Mouse (Mus musculus) forebrain, embryonic 15.5 days (tissue): ENCODE measurements at regions not wholly inside any gene's neighbourhood (a gene's known extent, or its start where the extent isn't known, plus 50 kb on each side); places are given as distances from the start of the nearest gene placed in this dataset.

Experiments
- ATAC-seq: fragments of 200-750 bp; cut with Nextera tagmentation; replicated peaks from 2 replicates; pipeline ENCODE4 v1.8.0; 2017; ENCODE audit warnings: mild to moderate bottlenecking, moderate TSS enrichment, moderate library complexity
- H3K27ac ChIP-seq: fragments of 300-500 bp; sonication (generic); replicated peaks from 2 replicates; pipeline ENCODE4 v1.5.1; 2015; ENCODE audit warnings: mild to moderate bottlenecking, inconsistent platforms
- H3K27me3 ChIP-seq: fragments of 300-500 bp; sonication (generic); 2 replicates; pipeline ENCODE4 v1.6.1; 2015; ENCODE audit warnings: inconsistent platforms
- H3K36me3 ChIP-seq: fragments of 300-500 bp; sonication (generic); 2 replicates; pipeline ENCODE4 v1.6.1; 2015; ENCODE audit warnings: mild to moderate bottlenecking, inconsistent platforms
- H3K4me1 ChIP-seq: fragments of 300-500 bp; sonication (generic); 2 replicates; pipeline ENCODE4 v1.6.1; 2015; ENCODE audit warnings: inconsistent platforms
- H3K4me2 ChIP-seq: fragments of 300-500 bp; sonication (generic); replicated peaks from 2 replicates; pipeline ENCODE4 v1.6.1; 2015; ENCODE audit warnings: mild to moderate bottlenecking, inconsistent platforms
- H3K4me3 ChIP-seq: fragments of 300-500 bp; sonication (generic); 2 replicates; pipeline ENCODE4 v1.5.1; 2015; ENCODE audit warnings: mild to moderate bottlenecking, inconsistent platforms
- H3K9ac ChIP-seq: fragments of 300-500 bp; sonication (generic); replicated peaks from 2 replicates; pipeline ENCODE4 v1.6.1; 2015; ENCODE audit warnings: mild to moderate bottlenecking, inconsistent platforms
- H3K9me3 ChIP-seq: fragments of 300-500 bp; sonication (generic); 2 replicates; pipeline ENCODE4 v1.6.1; 2016; ENCODE audit warnings: inconsistent platforms
- WGBS: fragments of 180-500 bp; shearing (Covaris S2); methylation state at CpG from one replicate; pipeline ENCODE4 v1.1.7; 2015; ENCODE audit warnings: mixed read lengths; 5-methylcytosine and 5-hydroxymethylcytosine counted together

DNA sequence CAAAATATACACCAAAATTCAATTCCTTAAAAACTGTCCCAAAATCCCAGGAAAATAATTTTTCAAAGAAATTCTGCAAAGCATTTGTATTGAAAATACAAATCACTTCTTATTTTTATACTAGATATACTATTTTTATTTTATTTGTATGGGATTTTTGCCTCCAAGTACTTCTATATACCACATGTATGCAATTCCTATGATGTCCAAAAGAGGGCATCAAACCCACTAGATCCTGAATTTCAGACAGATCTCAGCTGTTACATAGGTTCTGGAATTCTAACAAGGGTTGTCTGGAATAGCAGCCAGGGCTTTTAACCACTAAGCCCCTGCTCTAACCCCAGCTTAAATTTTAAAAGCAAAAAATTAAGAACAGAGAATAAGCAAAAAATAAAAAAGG is 185.2 kb upstream of the Dgkb start:
- Histone ChIP-seq H3K27ac (no peak overlapping the region), H3K4me1 (no peaks in the 10 kb centered on the region), H3K4me2 (no peak overlapping the region), H3K27me3 (no peaks in the 10 kb centered on the region), H3K9me3 (no peaks in the 10 kb centered on the region), H3K9ac (no peak overlapping the region), H3K36me3 (no peaks in the 10 kb centered on the region), H3K4me3 (no peak overlapping the region)
- no peak for ATAC-seq

- no peak overlapping the region for H3K9ac ChIP-seq
- no peaks in the 10 kb centered on the region for H3K9me3 ChIP-seq
- ATAC-seq = no peak
- WGBS = 76% methylated on average over 4 of the region's 4 CpGs
- H3K36me3 ChIP-seq = no peaks in the 10 kb centered on the region
- H3K4me1 ChIP-seq = no peaks in the 10 kb centered on the region
- no peak overlapping the region for H3K27ac ChIP-seq
- H3K27me3 ChIP-seq = no peaks in the 10 kb centered on the region
- H3K4me2 ChIP-seq = no peak overlapping the region
- H3K4me3 ChIP-seq = no peak overlapping the region
These were observed 184.2 kb upstream of the Dgkb start for GRCm38 (mm10) chr12:37633286-37633685.

GRCm38 (mm10) chr12:37646186-37646585 is 171.3 kb upstream of the Dgkb start:
- no peaks in the 10 kb centered on the region for H3K9me3 ChIP-seq
- no peak for ATAC-seq
- H3K36me3 ChIP-seq = no peaks in the 10 kb centered on the region
- H3K27me3 ChIP-seq = no peaks in the 10 kb centered on the region
- WGBS = 72% methylated on average over 3 of the region's 3 CpGs
- H3K4me1 ChIP-seq = no peaks in the 10 kb centered on the region
- H3K4me3 ChIP-seq = no peak overlapping the region
- H3K9ac ChIP-seq = no peak overlapping the region
- no peak overlapping the region for H3K4me2 ChIP-seq
- H3K27ac ChIP-seq = no peak overlapping the region

GRCm38 (mm10) chr12:37653287-37653686 is 164.2 kb upstream of the Dgkb start:
- Histone ChIP-seq H3K4me3 (no peak overlapping the region), H3K27ac (no peak overlapping the region), H3K9ac (no peak overlapping the region), H3K9me3 (no peaks in the 10 kb centered on the region), H3K27me3 (no peaks in the 10 kb centered on the region), H3K36me3 (no peaks in the 10 kb centered on the region), H3K4me1 (no peaks in the 10 kb centered on the region), H3K4me2 (no peak overlapping the region)
- WGBS = 64% methylated on average over 4 of the region's 4 CpGs
- 0 out of 2 replicates have a peak, but pooled peaks have one; percentile 16 for ATAC-seq

DNA sequence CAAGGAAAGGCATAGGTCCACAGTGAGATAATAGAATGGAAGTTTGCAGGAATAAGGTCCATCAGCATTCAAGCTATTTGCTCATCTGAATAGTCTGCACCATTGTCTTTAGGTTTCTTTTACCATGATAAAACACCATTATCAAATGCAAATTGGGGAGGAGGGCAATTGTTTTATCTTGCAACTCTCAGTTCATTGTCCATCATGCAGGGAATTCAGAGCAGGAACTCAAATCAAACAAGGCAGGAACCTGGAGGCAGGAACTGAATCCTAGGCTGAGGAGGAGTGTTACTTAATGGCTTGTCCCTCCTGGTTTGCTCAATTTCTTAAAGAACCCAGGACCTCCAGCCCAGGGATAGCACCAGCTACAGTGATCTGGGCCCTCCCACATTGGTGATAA is 163.3 kb upstream of the Dgkb start:
- Histone ChIP-seq H3K36me3 (no peaks in the 10 kb centered on the region), H3K4me1 (no peaks in the 10 kb centered on the region), H3K27me3 (no peaks in the 10 kb centered on the region), H3K4me2 (no peak overlapping the region), H3K27ac (no peak overlapping the region), H3K9ac (no peak overlapping the region), H3K9me3 (no peaks in the 10 kb centered on the region), H3K4me3 (no peak overlapping the region)
- no peak for ATAC-seq

DNA sequence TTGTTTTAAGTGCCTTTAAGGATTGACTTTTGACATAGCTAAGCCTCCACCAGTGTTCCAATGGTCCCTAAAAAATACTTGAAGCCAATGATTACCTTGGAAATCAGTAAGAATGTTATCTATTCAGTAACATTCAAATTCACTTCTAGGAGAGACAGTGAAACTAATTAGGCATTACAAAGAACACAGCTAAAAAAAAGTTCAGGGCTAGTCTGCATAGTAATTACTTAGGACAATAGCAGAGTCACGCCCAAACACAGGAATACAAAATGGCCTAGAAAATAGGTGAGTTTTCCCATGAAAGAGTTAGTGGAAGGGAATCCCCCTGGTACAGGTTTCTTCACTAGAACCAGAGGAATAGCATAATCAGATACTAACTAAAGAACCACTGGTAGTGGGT is 157.5 kb upstream of the Dgkb start:
- WGBS = 53% methylated on average over 1 of the region's 1 CpGs
- Histone ChIP-seq H3K27ac (no peak overlapping the region), H3K27me3 (no peaks in the 10 kb centered on the region), H3K9ac (no peak overlapping the region), H3K36me3 (no peaks in the 10 kb centered on the region), H3K4me3 (no peak overlapping the region), H3K4me2 (no peak overlapping the region), H3K9me3 (no peaks in the 10 kb centered on the region), H3K4me1 (no peaks in the 10 kb centered on the region)
- no peak for ATAC-seq

- H3K27ac ChIP-seq = no peak overlapping the region
- no peaks in the 10 kb centered on the region for H3K27me3 ChIP-seq
- no peak overlapping the region for H3K4me3 ChIP-seq
- no peaks in the 10 kb centered on the region for H3K9me3 ChIP-seq
- ATAC-seq = peak; percentile 81
- no peak overlapping the region for H3K9ac ChIP-seq
- no peaks in the 10 kb centered on the region for H3K36me3 ChIP-seq
- no peaks in the 10 kb centered on the region for H3K4me1 ChIP-seq
- no peak overlapping the region for H3K4me2 ChIP-seq
These were observed 134.9 kb upstream of the Dgkb start for GRCm38 (mm10) chr12:37682455-37683110.

GRCm38 (mm10) chr12:37692584-37692983 is 124.9 kb upstream of the Dgkb start:
- Histone ChIP-seq H3K4me3 (no peak overlapping the region), H3K9me3 (no peaks in the 10 kb centered on the region), H3K27ac (no peak overlapping the region), H3K9ac (no peak overlapping the region), H3K4me2 (no peak overlapping the region), H3K36me3 (no peaks in the 10 kb centered on the region), H3K4me1 (no peaks in the 10 kb centered on the region), H3K27me3 (no peaks in the 10 kb centered on the region)
- WGBS = 60% methylated on average over 2 of the region's 2 CpGs
- ATAC-seq = no peak; the same call in 1 of the 2 replicates
